Mouse (Mus musculus) neutrophil, adult 83 days (primary cell): Measurements from ENCODE around the gene H1fnt. TPM values are rescaled to one million over a fixed set of nuclear protein-coding genes. Genes with fewer than 3 reads are reported as not detected.

Source experiments
- total RNA-seq, 2 experiments: library from RNA; stranded (reverse); gene quantifications; one replicate each; pipeline ENCODE4 v1.2.4; 2023

H1fnt gene
- total RNA-seq, result not detected

GRCm38 (mm10) chr15:98257193-98257592 is at the start of gene H1fnt:
TSS of gene H1fnt (minus strand) at chr15:98257293.

GRCm38 (mm10) chr15:98295628-98296551 is 38.8 kb upstream of the H1fnt start, which contains the start of gene Zfp641:
TSS of gene Zfp641 (minus strand) at chr15:98296161.

GRCm38 (mm10) chr15:98234350-98234749 is 22.7 kb downstream of the H1fnt start, which contains the start of gene Olfr286:
TSS of gene Olfr286 (minus strand) at chr15:98234450.

GRCm38 (mm10) chr15:98220877-98221276 is 36.2 kb downstream of the H1fnt start, which contains the start of the genes Gm44579 and Olfr287:
TSS of gene Gm44579 (minus strand) at chr15:98220977.
TSS of gene Olfr287 (minus strand) at chr15:98221056.

Other genes with a start within 250 kb of the H1fnt start
- gene Pfkm, start 164.7 kb downstream of the H1fnt start, total RNA-seq, result 10 to 100 TPM; 10.0 to 19.2 TPM
- 10 to 100 TPM; 34.6 to 39.3 TPM for gene Senp1, start 163.5 kb downstream of the H1fnt start, total RNA-seq
- gene Asb8, start 91.7 kb downstream of the H1fnt start, total RNA-seq, result 10 to 100 TPM; 18.1 to 20.2 TPM
- not detected for gene Ccdc184, start 90.1 kb downstream of the H1fnt start, total RNA-seq
- not detected for gene Olfr288, start 61.8 kb downstream of the H1fnt start, total RNA-seq
- not detected for gene Gm44579, start 36.3 kb downstream of the H1fnt start, total RNA-seq
- gene Olfr287, start 36.2 kb downstream of the H1fnt start, total RNA-seq, result not detected
- not detected for gene Olfr286, start 22.8 kb downstream of the H1fnt start, total RNA-seq
- not detected for gene Zfp641, start 38.9 kb upstream of the H1fnt start, total RNA-seq
- not detected for gene Olfr285, start 60.1 kb upstream of the H1fnt start, total RNA-seq
- gene Olfr284, start 83.7 kb upstream of the H1fnt start, total RNA-seq, result not detected
- gene Olfr283, start 123.7 kb upstream of the H1fnt start, total RNA-seq, result not detected
- not detected for gene Olfr282, start 173.9 kb upstream of the H1fnt start, total RNA-seq
- not detected for gene Olfr281, start 195.3 kb upstream of the H1fnt start, total RNA-seq
- not detected for gene OR5BS1P, start 212.6 kb upstream of the H1fnt start, total RNA-seq
- gene Lalba, start 225.4 kb upstream of the H1fnt start, total RNA-seq, result not detected
- not detected for gene Olfr279, start 235.1 kb upstream of the H1fnt start, total RNA-seq